Mouse (Mus musculus) heart, embryonic 10.5 days (tissue): ENCODE results near the gene Ppard. TPM values are rescaled to one million over a fixed set of nuclear protein-coding genes. Genes with fewer than 3 reads are reported as not detected.

Source experiments
- DNase-seq: peaks from one replicate; pipeline ENCODE4 v3.0.0-alpha.2; 2017; ENCODE audit warnings: low spot score
- H3K27ac ChIP-seq: fragments of 300-500 bp; sonication (generic); 2 replicates; pipeline ENCODE4 v1.5.1; 2016; ENCODE audit warnings: mild to moderate bottlenecking
- H3K27me3 ChIP-seq: fragments of 300-500 bp; sonication (generic); 2 replicates; pipeline ENCODE4 v1.6.1; 2016; ENCODE audit warnings: mild to moderate bottlenecking; ENCODE audit not compliant: poor library complexity, insufficient read depth, severe bottlenecking
- H3K36me3 ChIP-seq: fragments of 300-500 bp; sonication (generic); 2 replicates; pipeline ENCODE4 v1.6.1; 2016; ENCODE audit warnings: mild to moderate bottlenecking, moderate library complexity
- H3K4me1 ChIP-seq: fragments of 300-500 bp; sonication (generic); 2 replicates; pipeline ENCODE4 v1.6.1; 2016; ENCODE audit warnings: mild to moderate bottlenecking
- H3K4me3 ChIP-seq: fragments of 300-500 bp; sonication (generic); 2 replicates; pipeline ENCODE4 v1.5.1; 2016; ENCODE audit warnings: mild to moderate bottlenecking, moderate library complexity
- H3K9me3 ChIP-seq: fragments of 300-500 bp; sonication (generic); 2 replicates; pipeline ENCODE4 v1.6.1; 2016; ENCODE audit warnings: mild to moderate bottlenecking, moderate library complexity
- WGBS: fragments of 180-500 bp; shearing (Covaris S2); methylation state at CpG from one replicate; pipeline ENCODE4 v1.1.7; 2016; 5-methylcytosine and 5-hydroxymethylcytosine counted together
- polyA plus RNA-seq: library from polyadenylated mRNA; unstranded; fragments of >200 nt; fragmentation: Nextera tagmentation; extraction: Ambion mirVana; gene quantifications from 2 replicates; pipeline ENCODE4 v1.2.1, GENCODE M21; 2016

Ppard gene
- polyA plus RNA-seq, 1 experiment from 2014 or later, result 1.2 TPM

DNA sequence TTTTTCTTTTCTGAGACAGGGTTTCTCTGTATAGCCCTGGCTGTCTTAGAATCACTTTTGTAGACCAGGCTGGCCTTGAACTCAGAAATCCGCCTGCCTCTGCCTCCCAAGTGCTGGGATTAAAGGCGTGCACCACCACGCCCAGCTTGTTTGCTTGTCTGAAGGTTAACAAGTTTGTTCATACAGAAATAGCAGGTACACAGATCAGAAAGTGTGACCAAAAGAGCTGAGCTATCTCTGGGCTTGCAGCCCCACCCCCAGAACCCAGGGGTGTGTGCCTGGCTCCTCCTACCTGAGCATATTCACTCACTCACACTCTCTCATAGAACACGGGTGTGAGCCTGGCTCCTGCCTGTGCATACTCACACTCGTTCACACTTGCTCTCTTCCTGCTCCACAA is 34.8 kb downstream of the Ppard start:
- no peak overlapping the region for H3K27ac ChIP-seq
- no peak overlapping the region for H3K4me3 ChIP-seq
- H3K36me3 ChIP-seq, result peaks cover 3% of the 10 kb centered on the region; the same call in 1 of the 2 replicates
- DNase-seq, result no peak
- H3K4me1 ChIP-seq, result peaks cover 55% of the 10 kb centered on the region
- 85% methylated on average over 5 of the region's 5 CpGs for WGBS
- no peaks in the 10 kb centered on the region for H3K9me3 ChIP-seq
- H3K27me3 ChIP-seq, result no peaks in the 10 kb centered on the region

DNA sequence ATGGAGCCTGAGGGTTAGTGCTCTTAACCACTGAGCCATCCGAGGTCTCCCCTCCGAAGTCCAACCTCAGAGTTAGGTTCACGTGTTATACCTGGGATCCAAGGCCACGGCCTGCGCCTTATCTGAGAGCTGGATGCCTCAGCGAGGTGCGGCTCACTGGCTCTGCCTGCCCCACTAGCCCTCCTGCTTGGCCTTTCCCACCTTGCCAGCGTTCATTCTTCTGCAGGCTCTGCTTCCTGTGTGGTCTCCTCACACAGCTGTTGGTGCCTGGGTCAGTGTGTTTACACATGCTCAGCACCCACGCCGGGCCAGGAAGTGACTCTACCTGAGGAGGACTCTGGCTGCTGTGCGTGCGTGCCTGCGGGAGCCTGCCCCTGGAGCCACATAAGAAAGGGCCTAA is 37.7 kb downstream of the Ppard start:
- H3K27ac ChIP-seq, result peak overlapping the region; percentile 2; the same call in 1 of the 2 replicates
- H3K4me3 ChIP-seq, result no peak overlapping the region
- WGBS, result 56% methylated on average over 13 of the region's 13 CpGs
- H3K36me3 ChIP-seq, result peaks cover 3% of the 10 kb centered on the region; the same call in 1 of the 2 replicates
- no peaks in the 10 kb centered on the region for H3K27me3 ChIP-seq
- no peak for DNase-seq
- H3K4me1 ChIP-seq, result peaks cover 45% of the 10 kb centered on the region
- no peaks in the 10 kb centered on the region for H3K9me3 ChIP-seq

- no peak for DNase-seq
- H3K27ac ChIP-seq, result peak overlapping the region; percentile 31; the same call in 1 of the 2 replicates
- 80% methylated on average over 12 of the region's 12 CpGs for WGBS
These were observed 39.2 kb downstream of the Ppard start for GRCm38 (mm10) chr17:28271537-28272266.

DNA sequence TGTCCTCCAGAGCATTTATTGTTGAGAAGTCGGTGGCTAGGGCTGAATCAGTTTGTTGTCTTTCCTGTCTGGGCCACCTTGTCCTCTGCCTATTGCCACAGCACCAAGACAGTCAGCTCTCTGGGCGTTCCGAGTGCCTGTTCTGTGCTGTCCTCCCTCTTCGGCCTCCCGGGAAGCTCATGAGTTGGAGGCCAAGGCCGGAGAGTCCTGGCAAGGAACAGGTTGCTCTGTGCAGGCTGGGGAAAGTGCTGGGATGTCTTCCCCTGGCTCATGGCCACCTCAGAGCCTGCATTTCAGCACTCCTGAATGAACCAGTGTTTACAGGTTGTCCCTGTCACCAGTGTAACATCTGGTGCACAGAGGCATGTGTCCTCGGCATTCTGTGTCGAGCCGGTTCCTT is 39.8 kb downstream of the Ppard start:
- H3K27ac ChIP-seq, result peak overlapping the region; percentile 31
- no peak for DNase-seq
- 74% methylated on average over 9 of the region's 9 CpGs for WGBS

More at GRCm38 (mm10) chr17:28271537-28272266, 39.2 kb downstream of the Ppard start:
- Histone ChIP-seq H3K9me3 (no peaks in the 10 kb centered on the region), H3K27me3 (no peaks in the 10 kb centered on the region), H3K4me1 (peaks cover 36% of the 10 kb centered on the region), H3K4me3 (no peak overlapping the region), H3K36me3 (peaks cover 2% of the 10 kb centered on the region; the same call in 1 of the 2 replicates)

GRCm38 (mm10) chr17:28272837-28273236 is 40.3 kb downstream of the Ppard start:
- H3K27me3 ChIP-seq, result no peaks in the 10 kb centered on the region
- no peaks in the 10 kb centered on the region for H3K36me3 ChIP-seq
- peaks cover 44% of the 10 kb centered on the region for H3K4me1 ChIP-seq
- DNase-seq, result no peak
- WGBS, result 31% methylated on average over 6 of the region's 6 CpGs
- H3K4me3 ChIP-seq, result no peak overlapping the region
- peak overlapping the region; percentile 31 for H3K27ac ChIP-seq
- H3K9me3 ChIP-seq, result no peaks in the 10 kb centered on the region

More for the DNA sequence above, 39.8 kb downstream of the Ppard start:
- Histone ChIP-seq H3K27me3 (no peaks in the 10 kb centered on the region), H3K36me3 (no peaks in the 10 kb centered on the region), H3K9me3 (no peaks in the 10 kb centered on the region), H3K4me1 (peaks cover 42% of the 10 kb centered on the region), H3K4me3 (no peak overlapping the region)

GRCm38 (mm10) chr17:28274739-28275138 is 42.2 kb downstream of the Ppard start:
- H3K27ac ChIP-seq, result no peak overlapping the region
- no peaks in the 10 kb centered on the region for H3K27me3 ChIP-seq
- peaks cover 51% of the 10 kb centered on the region for H3K4me1 ChIP-seq
- no peak overlapping the region for H3K4me3 ChIP-seq
- WGBS, result 75% methylated on average over 3 of the region's 3 CpGs
- no peaks in the 10 kb centered on the region for H3K9me3 ChIP-seq
- no peaks in the 10 kb centered on the region for H3K36me3 ChIP-seq
- no peak for DNase-seq

DNA sequence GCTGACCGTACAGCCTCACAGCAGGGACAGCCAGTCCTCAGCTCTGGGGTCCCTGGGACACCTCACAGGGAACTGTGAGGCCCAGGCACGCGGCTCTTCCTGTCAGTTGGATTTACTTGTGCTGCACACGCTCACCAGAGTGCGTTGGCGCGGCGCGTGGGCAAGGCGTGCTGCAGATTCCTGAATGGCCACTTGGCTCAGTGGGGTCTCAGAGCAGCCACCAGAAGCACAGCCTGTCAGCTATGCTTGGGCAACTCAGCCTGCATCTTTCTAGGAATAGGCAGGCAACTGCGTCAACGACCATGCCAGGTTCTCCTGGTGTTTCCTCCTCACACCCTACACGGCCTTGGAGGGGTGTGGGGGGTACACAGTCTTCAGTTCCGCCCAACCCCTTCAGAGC is 44.7 kb downstream of the Ppard start:
- Histone ChIP-seq H3K27me3 (no peaks in the 10 kb centered on the region), H3K36me3 (no peaks in the 10 kb centered on the region), H3K27ac (peak overlapping the region; percentile 23; the same call in 1 of the 2 replicates), H3K4me3 (no peak overlapping the region), H3K9me3 (no peaks in the 10 kb centered on the region), H3K4me1 (peaks cover 51% of the 10 kb centered on the region)
- DNase-seq, result no peak
- WGBS, result 81% methylated on average over 14 of the region's 14 CpGs

GRCm38 (mm10) chr17:28277721-28278120 is 45.2 kb downstream of the Ppard start:
- H3K9me3 ChIP-seq, result no peaks in the 10 kb centered on the region
- 0 out of 2 replicates have a peak overlapping the region, but pooled peaks have one; percentile 23 for H3K27ac ChIP-seq
- H3K27me3 ChIP-seq, result no peaks in the 10 kb centered on the region
- peaks cover 46% of the 10 kb centered on the region for H3K4me1 ChIP-seq
- H3K36me3 ChIP-seq, result no peaks in the 10 kb centered on the region
- no peak for DNase-seq
- H3K4me3 ChIP-seq, result no peak overlapping the region
- WGBS, result 79% methylated on average over 10 of the region's 10 CpGs

DNA sequence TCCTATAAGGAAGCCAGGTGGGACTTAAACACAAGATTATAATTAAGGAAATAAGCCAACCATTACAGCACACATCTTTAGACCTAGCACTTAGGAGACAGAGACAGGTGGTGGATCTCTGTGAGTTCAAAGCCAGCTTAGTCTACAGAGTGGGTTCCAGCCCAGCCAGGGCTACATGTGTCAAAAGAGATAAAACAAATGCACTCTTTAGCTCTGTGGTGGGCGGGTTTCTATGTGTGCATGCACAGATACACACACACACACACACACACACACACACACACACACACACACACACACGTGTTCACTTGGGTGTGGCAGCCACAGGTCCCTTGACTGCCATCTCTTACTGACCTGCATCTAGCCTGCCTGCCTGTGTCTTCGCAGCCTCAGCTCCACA is 45.7 kb downstream of the Ppard start:
- Histone ChIP-seq H3K4me1 (peaks cover 41% of the 10 kb centered on the region), H3K27me3 (no peaks in the 10 kb centered on the region), H3K9me3 (no peaks in the 10 kb centered on the region), H3K36me3 (no peaks in the 10 kb centered on the region), H3K4me3 (no peak overlapping the region), H3K27ac (no peak overlapping the region)
- DNase-seq, result no peak
- WGBS, result 71% methylated on average over 3 of the region's 3 CpGs

GRCm38 (mm10) chr17:28279236-28279635 is 46.7 kb downstream of the Ppard start:
- no peak for DNase-seq
- H3K27ac ChIP-seq, result peak overlapping the region; percentile 53
- H3K36me3 ChIP-seq, result no peaks in the 10 kb centered on the region
- 59% methylated on average over 4 of the region's 4 CpGs for WGBS
- no peaks in the 10 kb centered on the region for H3K27me3 ChIP-seq
- 0 out of 2 replicates have a peak overlapping the region, but pooled peaks have one; percentile 1 for H3K4me3 ChIP-seq
- H3K9me3 ChIP-seq, result no peaks in the 10 kb centered on the region
- H3K4me1 ChIP-seq, result peaks cover 40% of the 10 kb centered on the region

DNA sequence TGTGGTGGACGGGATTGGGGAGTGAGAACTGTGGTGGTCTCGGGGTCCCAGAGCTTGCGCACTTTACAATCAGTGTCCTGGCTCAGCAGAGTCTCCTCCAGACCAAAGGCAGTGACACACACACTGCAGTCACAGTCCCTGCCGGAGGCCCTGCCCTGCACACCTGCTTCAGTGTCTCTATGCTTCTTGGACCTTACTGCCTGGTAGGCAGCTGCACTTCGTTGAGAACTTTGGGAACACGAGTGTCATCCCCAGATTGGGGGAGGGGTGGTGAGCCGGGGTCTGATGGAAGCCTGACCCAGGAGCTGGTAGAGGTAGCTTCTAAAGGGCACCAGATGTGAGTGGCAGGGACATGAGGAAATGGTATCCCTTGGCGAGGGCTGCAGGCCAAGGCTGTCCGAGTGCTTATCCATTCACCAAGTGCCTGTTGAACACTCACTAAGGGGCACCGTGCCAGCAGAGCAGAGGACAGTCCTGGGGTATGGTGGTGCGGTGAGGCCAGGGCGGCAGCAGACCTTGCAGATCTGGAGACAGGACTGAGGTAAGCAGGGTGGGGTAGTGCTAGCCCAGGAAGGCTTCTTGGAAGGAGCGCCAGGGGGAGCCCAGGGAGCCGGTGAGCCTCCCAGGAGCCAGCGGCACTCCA is 47.4 kb downstream of the Ppard start:
- H3K4me1 ChIP-seq, result peaks cover 40% of the 10 kb centered on the region
- DNase-seq, result no peak
- WGBS, result 62% methylated on average over 15 of the region's 15 CpGs
- H3K36me3 ChIP-seq, result no peaks in the 10 kb centered on the region
- no peaks in the 10 kb centered on the region for H3K9me3 ChIP-seq
- H3K4me3 ChIP-seq, result 0 out of 2 replicates have a peak overlapping the region, but pooled peaks have one; percentile 1
- peak overlapping the region; percentile 53 for H3K27ac ChIP-seq
- H3K27me3 ChIP-seq, result no peaks in the 10 kb centered on the region

DNA sequence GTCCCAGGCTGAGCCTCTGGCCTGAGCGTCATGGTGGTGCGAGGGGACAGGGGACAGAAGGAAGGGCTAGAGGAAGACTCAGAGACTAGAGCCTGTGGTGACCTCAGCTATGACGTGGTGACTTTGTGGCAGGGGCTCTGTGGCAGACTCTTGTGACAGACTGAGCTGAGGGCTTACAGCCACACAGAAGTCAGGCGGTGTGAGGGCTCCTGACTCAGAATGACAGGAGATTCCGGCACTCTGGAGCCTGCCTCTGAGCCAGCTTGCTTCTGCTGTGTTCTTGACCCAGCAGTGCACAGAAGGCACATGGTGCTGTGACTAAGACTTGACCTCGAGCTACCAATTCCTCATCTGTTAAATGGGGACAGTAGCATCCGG is 47.9 kb downstream of the Ppard start:
- no peaks in the 10 kb centered on the region for H3K9me3 ChIP-seq
- no peak overlapping the region for H3K4me3 ChIP-seq
- no peaks in the 10 kb centered on the region for H3K36me3 ChIP-seq
- H3K4me1 ChIP-seq, result peaks cover 40% of the 10 kb centered on the region
- no peaks in the 10 kb centered on the region for H3K27me3 ChIP-seq
- WGBS, result 65% methylated on average over 7 of the region's 7 CpGs
- no peak for DNase-seq
- H3K27ac ChIP-seq, result peak overlapping the region; percentile 53

DNA sequence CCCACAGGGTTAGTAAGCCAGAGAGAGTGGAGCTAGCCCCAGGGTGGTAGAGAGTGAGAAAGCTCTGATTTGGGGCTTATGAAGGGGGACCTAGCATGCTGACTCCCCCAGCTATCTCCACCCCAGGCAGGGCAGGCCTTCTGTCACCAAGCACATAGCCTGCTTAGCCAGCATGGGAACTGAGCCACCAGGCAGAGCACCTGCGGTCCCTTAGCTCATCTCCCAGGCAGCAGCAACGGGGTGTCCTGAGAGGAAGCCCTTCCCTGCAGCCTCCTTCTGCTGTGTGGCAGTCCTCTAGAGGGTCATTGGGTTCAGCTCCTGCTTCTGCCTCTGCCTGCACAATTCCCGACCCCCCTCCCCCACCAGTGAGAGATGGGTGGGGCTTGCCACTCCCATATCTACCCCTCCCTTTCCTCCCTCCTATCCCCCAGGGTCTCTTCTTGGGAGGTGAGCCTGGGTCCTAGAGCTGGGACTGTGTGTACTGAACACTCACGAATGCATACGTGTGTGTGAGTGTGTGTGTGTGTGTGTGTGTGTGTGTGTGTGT is 48.4 kb downstream of the Ppard start:
- DNase-seq, result no peak
- Histone ChIP-seq H3K27me3 (no peaks in the 10 kb centered on the region), H3K4me1 (peaks cover 44% of the 10 kb centered on the region), H3K9me3 (no peaks in the 10 kb centered on the region), H3K4me3 (no peak overlapping the region), H3K27ac (peak overlapping the region; percentile 23), H3K36me3 (no peaks in the 10 kb centered on the region)
- WGBS, result 54% methylated on average over 5 of the region's 5 CpGs
